Mouse (Mus musculus) embryonic fibroblast, embryonic 13.5 days (primary cell): ENCODE measurements around the gene Kcnk3.

Experiments used
- CTCF ChIP-seq: IDR thresholded peaks from 2 replicates; pipeline ENCODE4 v1.5.1; 2011; ENCODE audit warnings: mild to moderate bottlenecking, control low read depth, low read length, moderate library complexity, borderline replicate concordance; ENCODE audit not compliant: insufficient read depth
- POLR2A ChIP-seq: IDR thresholded peaks from 2 replicates; pipeline ENCODE4 v1.6.1; 2011; ENCODE audit warnings: low read depth, mild to moderate bottlenecking, control low read depth, low read length, moderate library complexity

GRCm38 (mm10) chr5:30632134-30632533, 44.2 kb downstream of the Kcnk3 start:
- TF ChIP-seq POLR2A (no peak), CTCF (no peak)
